Mouse (Mus musculus): Measurements from ENCODE around the gene Sdcbp2. TPM values are rescaled to one million over a fixed set of nuclear protein-coding genes. Genes with fewer than 3 reads are reported as not detected.

Gene Sdcbp2
- polyA plus RNA-seq, 1 experiment = 2.3 TPM

- TF ChIP-seq POLR2A (IDR thresholded peaks at IDR 0.05; ENCODE audit: low read depth, low read length) (no peak), CTCF (IDR thresholded peaks at IDR 0.05; ENCODE audit: extremely low read depth, insufficient read depth, insufficient read length, insufficient replicate concordance) (no peak)
- H3K27me3 ChIP-seq (ENCODE audit: control insufficient read depth, insufficient read depth, low read length) = no peaks in the 10 kb centered on the region
- peaks cover 4% of the 10 kb centered on the region for H3K36me3 ChIP-seq (ENCODE audit: control insufficient read depth, insufficient read depth, low read length)
- no peak overlapping the region for H3K4me3 ChIP-seq (ENCODE audit: extremely low read depth, insufficient read depth, insufficient read length)
- DNase-seq (ENCODE audit: low read depth in 1 of 2, low spot score in 2 of 2) = no peak
- no peak overlapping the region for H3K27ac ChIP-seq (ENCODE audit: insufficient read depth, low read length)
- H3K4me1 ChIP-seq (ENCODE audit: control insufficient read depth, insufficient read depth, insufficient read length) = peaks cover 10% of the 10 kb centered on the region; the same call in 1 of the 2 replicates
- 68% methylated on average over 6 of the region's 6 CpGs for WGBS
These were observed 27.7 kb upstream of the Sdcbp2 start for GRCm38 (mm10) chr2:151544673-151545072.

- Histone ChIP-seq H3K36me3 (ENCODE audit: control insufficient read depth, insufficient read depth, low read length) (peaks cover 8% of the 10 kb centered on the region), H3K27me3 (ENCODE audit: control insufficient read depth, insufficient read depth, low read length) (no peaks in the 10 kb centered on the region), H3K27ac (ENCODE audit: insufficient read depth, low read length) (no peak overlapping the region), H3K4me1 (ENCODE audit: control insufficient read depth, insufficient read depth, insufficient read length) (peaks cover 10% of the 10 kb centered on the region; the same call in 1 of the 2 replicates), H3K4me3 (ENCODE audit: extremely low read depth, insufficient read depth, insufficient read length) (no peak overlapping the region)
- 89% methylated on average over 4 of the region's 4 CpGs for WGBS
- DNase-seq (ENCODE audit: low read depth in 1 of 2, low spot score in 2 of 2) = no peak
- TF ChIP-seq POLR2A (IDR thresholded peaks at IDR 0.05; ENCODE audit: low read depth, low read length) (no peak), CTCF (IDR thresholded peaks at IDR 0.05; ENCODE audit: extremely low read depth, insufficient read depth, insufficient read length, insufficient replicate concordance) (no peak)
These were observed 25.9 kb upstream of the Sdcbp2 start for GRCm38 (mm10) chr2:151546571-151546970.

GRCm38 (mm10) chr2:151549615-151550121 lies 22.8 kb upstream of the Sdcbp2 start:
- TF ChIP-seq CTCF (IDR thresholded peaks at IDR 0.05; ENCODE audit: extremely low read depth, insufficient read depth, insufficient read length, insufficient replicate concordance) (no peak), POLR2A (IDR thresholded peaks at IDR 0.05; ENCODE audit: low read depth, low read length) (no peak)
- 72% methylated on average over 3 of the region's 3 CpGs for WGBS
- Histone ChIP-seq H3K4me1 (ENCODE audit: control insufficient read depth, insufficient read depth, insufficient read length) (no peaks in the 10 kb centered on the region; the same call in 1 of the 2 replicates), H3K36me3 (ENCODE audit: control insufficient read depth, insufficient read depth, low read length) (peaks cover 11% of the 10 kb centered on the region), H3K27me3 (ENCODE audit: control insufficient read depth, insufficient read depth, low read length) (no peaks in the 10 kb centered on the region), H3K4me3 (ENCODE audit: extremely low read depth, insufficient read depth, insufficient read length) (no peak overlapping the region), H3K27ac (ENCODE audit: insufficient read depth, low read length) (no peak overlapping the region)
- DNase-seq (ENCODE audit: low read depth in 1 of 2, low spot score in 2 of 2) = no peak

GRCm38 (mm10) chr2:151562930-151563921 lies 9.2 kb upstream of the Sdcbp2 start:
- Histone ChIP-seq H3K4me1 (ENCODE audit: control insufficient read depth, insufficient read depth, insufficient read length) (peaks cover 2% of the 10 kb centered on the region; the same call in 1 of the 2 replicates), H3K4me3 (ENCODE audit: extremely low read depth, insufficient read depth, insufficient read length) (no peak overlapping the region), H3K27me3 (ENCODE audit: control insufficient read depth, insufficient read depth, low read length) (no peaks in the 10 kb centered on the region), H3K36me3 (ENCODE audit: control insufficient read depth, insufficient read depth, low read length) (peaks cover 25% of the 10 kb centered on the region), H3K27ac (ENCODE audit: insufficient read depth, low read length) (peak overlapping the region; percentile 55; the same call in 1 of the 2 replicates)
- DNase-seq (ENCODE audit: low read depth in 1 of 2, low spot score in 2 of 2) = peak in 1 of 2 experiments; percentile 33
- TF ChIP-seq CTCF (IDR thresholded peaks at IDR 0.05; ENCODE audit: extremely low read depth, insufficient read depth, insufficient read length, insufficient replicate concordance) = no peak
- no peak for TF ChIP-seq POLR2A (IDR thresholded peaks at IDR 0.05; ENCODE audit: low read depth, low read length)
- WGBS = 38% methylated on average over 7 of the region's 7 CpGs

- H3K4me1 ChIP-seq (ENCODE audit: control insufficient read depth, insufficient read depth, insufficient read length) = peaks cover 2% of the 10 kb centered on the region; the same call in 1 of the 2 replicates
- DNase-seq (ENCODE audit: low read depth in 1 of 2, low spot score in 2 of 2) = no peak
- H3K36me3 ChIP-seq (ENCODE audit: control insufficient read depth, insufficient read depth, low read length) = peaks cover 24% of the 10 kb centered on the region
- 89% methylated on average over 1 of the region's 1 CpGs for WGBS
- H3K27me3 ChIP-seq (ENCODE audit: control insufficient read depth, insufficient read depth, low read length) = no peaks in the 10 kb centered on the region
- H3K27ac ChIP-seq (ENCODE audit: insufficient read depth, low read length) = no peak overlapping the region; the same call in 1 of the 2 replicates
- TF ChIP-seq CTCF (IDR thresholded peaks at IDR 0.05; ENCODE audit: extremely low read depth, insufficient read depth, insufficient read length, insufficient replicate concordance) = no peak
- TF ChIP-seq POLR2A (IDR thresholded peaks at IDR 0.05; ENCODE audit: low read depth, low read length) = no peak
- no peak overlapping the region for H3K4me3 ChIP-seq (ENCODE audit: extremely low read depth, insufficient read depth, insufficient read length)
These were observed 8.4 kb upstream of the Sdcbp2 start for GRCm38 (mm10) chr2:151564006-151564405.

GRCm38 (mm10) chr2:151564986-151565385 lies 7.4 kb upstream of the Sdcbp2 start:
- TF ChIP-seq POLR2A (IDR thresholded peaks at IDR 0.05; ENCODE audit: low read depth, low read length) (no peak), CTCF (IDR thresholded peaks at IDR 0.05; ENCODE audit: extremely low read depth, insufficient read depth, insufficient read length, insufficient replicate concordance) (no peak)
- DNase-seq (ENCODE audit: low read depth in 1 of 2, low spot score in 2 of 2) = no peak
- Histone ChIP-seq H3K4me3 (ENCODE audit: extremely low read depth, insufficient read depth, insufficient read length) (no peak overlapping the region), H3K4me1 (ENCODE audit: control insufficient read depth, insufficient read depth, insufficient read length) (peaks cover 2% of the 10 kb centered on the region; the same call in 1 of the 2 replicates), H3K36me3 (ENCODE audit: control insufficient read depth, insufficient read depth, low read length) (peaks cover 17% of the 10 kb centered on the region), H3K27ac (ENCODE audit: insufficient read depth, low read length) (no peak overlapping the region), H3K27me3 (ENCODE audit: control insufficient read depth, insufficient read depth, low read length) (no peaks in the 10 kb centered on the region)
- WGBS = 76% methylated on average over 3 of the region's 3 CpGs

Data from spleen, adult 2 months (tissue).